Mouse (Mus musculus) neural tube, embryonic 15.5 days (tissue): ENCODE measurements at regions not wholly inside any gene's neighbourhood (a gene's known extent, or its start where the extent isn't known, plus 50 kb on each side); places are given as distances from the start of the nearest gene placed in this dataset.

ENCODE experiments used
- ATAC-seq: fragments of 200-750 bp; cut with Nextera tagmentation; 2 replicates; pipeline ENCODE4 v1.8.0; 2017; ENCODE audit warnings: mild to moderate bottlenecking, moderate TSS enrichment, moderate library complexity; ENCODE audit not compliant: low FRiP score
- H3K27ac ChIP-seq: fragments of 300-500 bp; sonication (generic); replicated peaks from 2 replicates; pipeline ENCODE4 v1.5.1; 2015; ENCODE audit warnings: mild to moderate bottlenecking, inconsistent platforms
- H3K27me3 ChIP-seq: fragments of 300-500 bp; sonication (generic); replicated peaks from 2 replicates; pipeline ENCODE4 v1.6.1; 2015; ENCODE audit warnings: inconsistent platforms
- H3K36me3 ChIP-seq: fragments of 300-500 bp; sonication (generic); 2 replicates; pipeline ENCODE4 v1.6.1; 2015; ENCODE audit warnings: inconsistent platforms
- H3K4me1 ChIP-seq: fragments of 300-500 bp; sonication (generic); 2 replicates; pipeline ENCODE4 v1.6.1; 2015; ENCODE audit warnings: inconsistent platforms
- H3K4me2 ChIP-seq: fragments of 300-500 bp; sonication (generic); 2 replicates; pipeline ENCODE4 v1.6.1; 2015; ENCODE audit warnings: inconsistent platforms, mild to moderate bottlenecking, moderate library complexity
- H3K4me3 ChIP-seq: fragments of 300-500 bp; sonication (generic); replicated peaks from 2 replicates; pipeline ENCODE4 v1.5.1; 2015; ENCODE audit warnings: mild to moderate bottlenecking, inconsistent platforms
- H3K9ac ChIP-seq: fragments of 300-500 bp; sonication (generic); replicated peaks from 2 replicates; pipeline ENCODE4 v1.6.1; 2015; ENCODE audit warnings: mild to moderate bottlenecking, inconsistent platforms
- H3K9me3 ChIP-seq: fragments of 300-500 bp; sonication (generic); replicated peaks from 2 replicates; pipeline ENCODE4 v1.6.1; 2016; ENCODE audit warnings: inconsistent platforms
- WGBS: fragments of 180-500 bp; shearing (Covaris S2); methylation state at CpG from one replicate; pipeline ENCODE4 v1.1.7; 2015; ENCODE audit warnings: mixed read lengths; 5-methylcytosine and 5-hydroxymethylcytosine counted together

- H3K9ac ChIP-seq, result no peak overlapping the region
- no peak overlapping the region for H3K27ac ChIP-seq
- 75% methylated on average over 6 of the region's 6 CpGs for WGBS
- no peaks in the 10 kb centered on the region for H3K27me3 ChIP-seq
- H3K4me3 ChIP-seq, result no peak overlapping the region
- no peak overlapping the region for H3K4me2 ChIP-seq
- H3K9me3 ChIP-seq, result no peaks in the 10 kb centered on the region
- no peaks in the 10 kb centered on the region for H3K4me1 ChIP-seq
- ATAC-seq, result no peak
- H3K36me3 ChIP-seq, result no peaks in the 10 kb centered on the region
Measured at GRCm38 (mm10) chr14:46195939-46196338, 183.3 kb upstream of the Gm15217 start.

GRCm38 (mm10) chr14:46202818-46203217 is 176.4 kb upstream of the Gm15217 start:
- no peak overlapping the region for H3K4me2 ChIP-seq
- H3K4me3 ChIP-seq, result no peak overlapping the region
- H3K27me3 ChIP-seq, result no peaks in the 10 kb centered on the region
- WGBS, result 79% methylated on average over 4 of the region's 4 CpGs
- H3K4me1 ChIP-seq, result no peaks in the 10 kb centered on the region
- ATAC-seq, result no peak
- no peak overlapping the region for H3K9ac ChIP-seq
- no peaks in the 10 kb centered on the region for H3K9me3 ChIP-seq
- H3K27ac ChIP-seq, result no peak overlapping the region
- H3K36me3 ChIP-seq, result no peaks in the 10 kb centered on the region

- Histone ChIP-seq H3K9ac (no peak overlapping the region), H3K4me3 (no peak overlapping the region), H3K4me1 (no peaks in the 10 kb centered on the region), H3K36me3 (no peaks in the 10 kb centered on the region), H3K27ac (no peak overlapping the region), H3K4me2 (no peak overlapping the region), H3K27me3 (no peaks in the 10 kb centered on the region), H3K9me3 (0 out of 2 replicates have a peak, but pooled peaks cover 3% of the 10 kb centered on the region)
- ATAC-seq, result no peak
- whole genome bisulfite sequencing, result 90% methylated on average over 4 of the region's 4 CpGs
Measured at GRCm38 (mm10) chr14:46220483-46220882, 158.7 kb upstream of the Gm15217 start.

GRCm38 (mm10) chr14:46221897-46222669 is 157.1 kb upstream of the Gm15217 start:
- no peak overlapping the region for H3K4me3 ChIP-seq
- no peak overlapping the region for H3K27ac ChIP-seq
- no peaks in the 10 kb centered on the region for H3K27me3 ChIP-seq
- ATAC-seq, result no peak
- 0 out of 2 replicates have a peak, but pooled peaks cover 5% of the 10 kb centered on the region for H3K4me1 ChIP-seq
- no peak overlapping the region for H3K9ac ChIP-seq
- no peak overlapping the region for H3K4me2 ChIP-seq
- 72% methylated on average over 4 of the region's 4 CpGs for WGBS
- H3K9me3 ChIP-seq, result 0 out of 2 replicates have a peak, but pooled peaks cover 3% of the 10 kb centered on the region
- H3K36me3 ChIP-seq, result no peaks in the 10 kb centered on the region

DNA sequence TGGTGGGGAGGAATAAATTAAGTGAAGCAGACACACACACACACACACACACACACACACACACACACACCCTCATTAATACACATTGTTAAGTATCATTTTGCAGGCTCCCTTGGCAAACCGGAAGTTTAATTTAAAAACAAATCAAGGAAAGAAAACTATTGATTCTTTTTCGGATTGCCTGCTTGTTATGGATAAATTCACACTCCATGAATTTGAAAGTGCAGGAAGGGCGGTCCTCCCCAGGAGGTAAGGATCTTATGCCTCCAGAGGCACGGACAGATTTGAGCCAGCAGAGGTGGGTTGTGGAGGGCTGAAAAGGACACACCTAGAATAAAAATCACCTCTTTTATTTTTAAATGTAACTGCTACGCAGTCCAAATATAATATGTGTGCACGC is 156.2 kb upstream of the Gm15217 start:
- H3K4me1 ChIP-seq, result 0 out of 2 replicates have a peak, but pooled peaks cover 5% of the 10 kb centered on the region
- no peak overlapping the region for H3K9ac ChIP-seq
- no peaks in the 10 kb centered on the region for H3K27me3 ChIP-seq
- no peak for ATAC-seq
- WGBS, result 73% methylated on average over 6 of the region's 6 CpGs
- no peak overlapping the region for H3K4me3 ChIP-seq
- H3K36me3 ChIP-seq, result no peaks in the 10 kb centered on the region
- no peak overlapping the region for H3K4me2 ChIP-seq
- H3K9me3 ChIP-seq, result 0 out of 2 replicates have a peak, but pooled peaks cover 3% of the 10 kb centered on the region
- H3K27ac ChIP-seq, result no peak overlapping the region

DNA sequence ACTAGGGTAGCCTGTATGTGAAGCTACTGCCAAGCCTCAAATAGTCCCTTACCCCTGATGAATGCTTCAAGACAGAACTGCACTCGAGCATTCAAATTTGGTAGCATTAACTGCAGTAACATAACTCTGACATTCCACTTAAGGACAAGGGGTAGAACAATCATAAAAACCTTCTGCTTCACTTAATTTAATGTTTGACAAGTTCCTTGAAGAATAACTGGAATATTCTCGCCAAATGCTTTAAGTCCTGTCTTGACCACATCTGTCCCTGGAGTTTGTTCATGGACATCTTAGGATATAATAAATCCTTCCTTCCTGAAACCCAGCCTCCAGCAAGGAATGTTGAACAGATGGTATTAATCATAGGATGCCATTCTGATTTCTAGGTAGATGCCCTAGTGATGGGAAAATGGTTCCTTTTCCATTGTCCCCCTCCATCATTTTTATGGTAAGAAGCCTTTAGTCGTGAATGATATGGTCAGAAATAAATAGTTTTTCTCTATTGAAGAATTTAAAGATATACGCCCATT is 154.7 kb upstream of the Gm15217 start:
- 0 out of 2 replicates have a peak, but pooled peaks cover 5% of the 10 kb centered on the region for H3K4me1 ChIP-seq
- ATAC-seq, result no peak
- no peak overlapping the region for H3K9ac ChIP-seq
- H3K27ac ChIP-seq, result no peak overlapping the region
- no peaks in the 10 kb centered on the region for H3K27me3 ChIP-seq
- WGBS, result 85% methylated on average over 4 of the region's 4 CpGs
- no peaks in the 10 kb centered on the region for H3K36me3 ChIP-seq
- 0 out of 2 replicates have a peak, but pooled peaks cover 3% of the 10 kb centered on the region for H3K9me3 ChIP-seq
- H3K4me3 ChIP-seq, result no peak overlapping the region
- no peak overlapping the region for H3K4me2 ChIP-seq

GRCm38 (mm10) chr14:46225851-46226608 is 153.2 kb upstream of the Gm15217 start:
- no peak overlapping the region for H3K9ac ChIP-seq
- H3K27me3 ChIP-seq, result no peaks in the 10 kb centered on the region
- no peak overlapping the region for H3K27ac ChIP-seq
- ATAC-seq, result no peak
- 44% methylated on average over 6 of the region's 6 CpGs for WGBS
- no peaks in the 10 kb centered on the region for H3K9me3 ChIP-seq
- no peak overlapping the region for H3K4me3 ChIP-seq
- H3K36me3 ChIP-seq, result no peaks in the 10 kb centered on the region
- H3K4me1 ChIP-seq, result 0 out of 2 replicates have a peak, but pooled peaks cover 5% of the 10 kb centered on the region
- H3K4me2 ChIP-seq, result no peak overlapping the region

DNA sequence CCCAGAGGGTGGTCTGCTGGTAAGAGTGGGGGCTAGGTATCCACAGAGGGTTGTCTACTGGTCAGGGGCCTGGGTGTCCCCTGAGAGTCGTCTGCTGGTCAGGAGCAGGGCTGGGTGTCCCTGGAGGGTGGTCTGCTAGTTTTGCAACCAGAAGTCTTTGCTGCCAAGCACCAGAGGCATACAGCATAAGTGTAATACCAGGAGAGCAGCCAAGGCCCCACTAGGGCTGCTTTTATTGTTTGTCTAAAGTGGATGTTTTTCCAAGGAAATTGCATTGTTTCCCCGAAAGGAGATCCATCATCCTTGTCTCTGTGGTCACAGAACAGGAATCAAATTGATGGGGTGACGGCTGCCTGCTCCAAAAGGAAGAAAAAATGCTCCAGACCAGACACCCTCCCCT is 145.2 kb upstream of the Gm15217 start:
- no peaks in the 10 kb centered on the region for H3K27me3 ChIP-seq
- no peak overlapping the region for H3K9ac ChIP-seq
- no peak overlapping the region for H3K4me2 ChIP-seq
- WGBS, result 57% methylated on average over 3 of the region's 3 CpGs
- H3K9me3 ChIP-seq, result no peaks in the 10 kb centered on the region
- no peaks in the 10 kb centered on the region for H3K36me3 ChIP-seq
- no peak for ATAC-seq
- no peak overlapping the region for H3K27ac ChIP-seq
- H3K4me1 ChIP-seq, result no peaks in the 10 kb centered on the region
- H3K4me3 ChIP-seq, result no peak overlapping the region

DNA sequence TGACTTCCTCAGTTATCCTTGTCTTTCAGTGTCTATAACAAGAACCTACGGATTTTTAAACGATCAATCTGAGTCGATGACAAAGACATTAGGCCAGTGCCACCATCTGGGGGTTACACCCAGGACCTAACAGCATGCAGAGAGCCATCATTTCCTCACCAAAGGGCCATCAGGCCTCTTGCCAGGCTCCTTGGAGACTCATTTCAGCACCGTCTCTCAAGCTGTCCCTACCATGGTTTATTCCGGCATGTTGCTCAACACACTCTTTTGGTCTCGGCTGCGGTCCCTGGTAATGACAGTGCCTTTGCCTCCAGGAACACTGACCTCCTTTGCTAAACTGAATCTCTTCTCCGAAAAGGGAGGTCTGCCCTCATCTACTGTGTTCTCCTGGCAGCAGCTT is 144.4 kb upstream of the Gm15217 start:
- H3K9me3 ChIP-seq, result no peaks in the 10 kb centered on the region
- H3K27me3 ChIP-seq, result no peaks in the 10 kb centered on the region
- no peak overlapping the region for H3K4me3 ChIP-seq
- 92% methylated on average over 8 of the region's 8 CpGs for WGBS
- H3K4me1 ChIP-seq, result no peaks in the 10 kb centered on the region
- ATAC-seq, result no peak
- no peak overlapping the region for H3K27ac ChIP-seq
- H3K4me2 ChIP-seq, result no peak overlapping the region
- H3K9ac ChIP-seq, result no peak overlapping the region
- no peaks in the 10 kb centered on the region for H3K36me3 ChIP-seq

DNA sequence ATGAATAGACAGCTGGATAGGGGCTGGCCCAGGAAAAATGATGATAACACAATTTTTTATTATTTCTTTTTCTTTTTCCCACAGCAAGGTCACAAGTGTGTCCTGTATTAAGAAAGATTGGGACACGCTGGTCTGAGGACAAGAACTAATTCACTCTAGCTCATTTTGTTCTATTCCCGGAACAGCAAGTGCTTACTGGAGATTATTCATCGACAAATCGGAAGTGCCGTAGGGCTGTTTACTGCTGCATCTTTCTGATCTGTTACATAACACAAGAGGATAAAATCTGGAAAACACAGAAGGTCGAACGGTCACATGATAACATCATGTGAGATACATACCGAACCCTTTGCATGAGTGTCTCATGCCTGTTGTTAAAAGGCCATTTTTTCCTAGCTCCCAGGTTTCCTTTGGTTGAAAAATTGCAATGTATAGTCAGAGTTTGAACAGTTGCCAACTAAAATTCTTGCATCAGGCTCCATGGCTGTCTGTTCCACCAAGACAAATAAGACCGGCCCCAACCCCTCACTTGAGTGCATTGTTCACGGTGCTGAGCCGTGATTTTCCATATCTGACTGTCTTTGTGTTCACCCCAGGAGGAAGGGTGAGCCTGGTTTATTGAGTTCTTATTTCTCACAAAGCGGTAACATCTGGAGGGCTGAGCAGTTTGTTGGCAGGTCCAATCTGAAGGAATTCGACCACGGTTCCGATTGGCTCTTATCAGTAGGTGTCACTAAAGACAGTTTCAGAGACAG is 139.0 kb upstream of the Gm15217 start:
- no peak overlapping the region for H3K9ac ChIP-seq
- H3K27ac ChIP-seq, result 0 out of 2 replicates have a peak overlapping the region, but pooled peaks have one; percentile 15
- H3K27me3 ChIP-seq, result no peaks in the 10 kb centered on the region
- no peak overlapping the region for H3K4me2 ChIP-seq
- WGBS, result 74% methylated on average over 15 of the region's 15 CpGs
- H3K9me3 ChIP-seq, result no peaks in the 10 kb centered on the region
- no peak overlapping the region for H3K4me3 ChIP-seq
- no peaks in the 10 kb centered on the region for H3K36me3 ChIP-seq
- ATAC-seq, result peak; percentile 53; the same call in 1 of the 2 replicates
- H3K4me1 ChIP-seq, result peaks cover 10% of the 10 kb centered on the region

GRCm38 (mm10) chr14:46240896-46241295 is 138.3 kb upstream of the Gm15217 start:
- Histone ChIP-seq H3K27me3 (no peaks in the 10 kb centered on the region), H3K9me3 (no peaks in the 10 kb centered on the region), H3K4me3 (no peak overlapping the region), H3K36me3 (no peaks in the 10 kb centered on the region), H3K4me1 (peaks cover 10% of the 10 kb centered on the region), H3K4me2 (no peak overlapping the region), H3K27ac (no peak overlapping the region), H3K9ac (no peak overlapping the region)
- peak; percentile 81 for ATAC-seq
- 60% methylated on average over 2 of the region's 2 CpGs for WGBS
